Mouse (Mus musculus) neural tube, embryonic 12.5 days (tissue): ENCODE data around the gene Furin. TPM values are rescaled to one million over a fixed set of nuclear protein-coding genes. Genes with fewer than 3 reads are reported as not detected.

Experiments used
- ATAC-seq: fragments of 200-750 bp; cut with Nextera tagmentation; 2 replicates; pipeline ENCODE4 v1.8.0; 2017; ENCODE audit warnings: low read depth, mild to moderate bottlenecking, moderate TSS enrichment, moderate library complexity; ENCODE audit not compliant: low FRiP score
- H3K27ac ChIP-seq: fragments of 300-500 bp; sonication (generic); 2 replicates; pipeline ENCODE4 v1.5.1; 2016
- H3K27me3 ChIP-seq: fragments of 300-500 bp; sonication (generic); replicated peaks from 2 replicates; pipeline ENCODE4 v1.6.1; 2016; ENCODE audit warnings: mild to moderate bottlenecking
- H3K36me3 ChIP-seq: fragments of 300-500 bp; sonication (generic); 2 replicates; pipeline ENCODE4 v1.6.1; 2016; ENCODE audit warnings: mild to moderate bottlenecking
- H3K4me1 ChIP-seq: fragments of 300-500 bp; sonication (generic); 2 replicates; pipeline ENCODE4 v1.6.1; 2016
- H3K4me2 ChIP-seq: fragments of 300-500 bp; sonication (generic); replicated peaks from 2 replicates; pipeline ENCODE4 v1.6.1; 2016; ENCODE audit warnings: mild to moderate bottlenecking
- H3K4me3 ChIP-seq: fragments of 300-500 bp; sonication (generic); 2 replicates; pipeline ENCODE4 v1.5.1; 2016
- H3K9ac ChIP-seq: fragments of 300-500 bp; sonication (generic); 2 replicates; pipeline ENCODE4 v1.6.1; 2016; ENCODE audit warnings: mild to moderate bottlenecking
- H3K9me3 ChIP-seq: fragments of 300-500 bp; sonication (generic); 2 replicates; pipeline ENCODE4 v1.6.1; 2016; ENCODE audit warnings: mild to moderate bottlenecking
- WGBS: fragments of 180-500 bp; shearing (Covaris S2); methylation state at CpG from one replicate; pipeline ENCODE4 v1.1.7; 2016; 5-methylcytosine and 5-hydroxymethylcytosine counted together
- polyA plus RNA-seq: library from polyadenylated mRNA; unstranded; fragments of >200 nt; fragmentation: Nextera tagmentation; extraction: Ambion mirVana; gene quantifications from 2 replicates; pipeline ENCODE4 v1.2.1, GENCODE M21; 2016

Furin gene
- polyA plus RNA-seq, 1 experiment from 2014 or later: 6.3 TPM

DNA sequence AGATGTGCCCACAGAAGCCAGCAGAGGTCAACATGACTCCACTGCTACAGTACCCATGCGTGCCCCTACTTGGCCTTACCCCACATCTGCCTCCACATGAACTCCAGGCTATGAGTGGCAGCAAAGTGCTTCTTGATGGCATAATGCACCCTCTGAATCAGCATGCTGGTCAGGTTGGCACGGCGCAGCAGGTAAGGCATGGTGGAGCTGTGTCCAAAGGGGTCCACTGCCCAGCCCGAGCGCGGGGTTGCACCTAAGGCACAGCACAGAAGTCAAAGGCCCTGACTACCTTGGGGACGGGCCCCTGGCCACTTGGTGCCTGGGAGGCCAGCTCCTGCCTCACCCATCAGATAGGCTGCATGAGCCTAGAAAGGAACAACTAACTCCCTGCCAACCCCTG, 38.0 kb downstream of the Furin start:
- Histone ChIP-seq H3K4me1 (peaks cover 14% of the 10 kb centered on the region), H3K9me3 (no peaks in the 10 kb centered on the region), H3K27ac (no peak overlapping the region), H3K4me2 (no peak overlapping the region), H3K36me3 (peaks cover 58% of the 10 kb centered on the region), H3K9ac (no peak overlapping the region), H3K4me3 (no peak overlapping the region), H3K27me3 (no peaks in the 10 kb centered on the region)
- 98% methylated on average over 7 of the region's 7 CpGs for WGBS
- ATAC-seq: no peak

DNA sequence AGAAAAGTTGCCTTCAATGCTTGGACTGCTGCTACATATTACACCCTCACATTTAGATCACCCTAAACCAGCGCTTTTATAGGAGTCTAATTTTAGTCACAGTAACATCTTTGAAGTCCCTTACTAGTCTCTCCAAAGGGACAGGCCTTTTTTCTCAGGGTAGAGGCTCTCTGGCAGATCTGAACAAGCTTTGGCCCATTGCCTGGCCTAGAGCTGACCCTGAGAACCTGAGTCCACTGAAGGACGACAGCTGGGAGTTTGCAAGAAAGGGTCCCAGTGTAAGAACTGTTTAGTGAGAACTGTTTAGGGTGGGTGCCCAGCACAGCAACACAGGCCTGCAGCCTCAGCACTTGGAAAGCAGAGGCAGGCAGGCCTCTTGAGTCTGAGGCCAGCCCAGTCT, 39.5 kb downstream of the Furin start:
- Histone ChIP-seq H3K4me2 (no peak overlapping the region), H3K9me3 (no peaks in the 10 kb centered on the region), H3K4me3 (no peak overlapping the region), H3K36me3 (peaks cover 72% of the 10 kb centered on the region), H3K4me1 (peaks cover 14% of the 10 kb centered on the region), H3K27me3 (no peaks in the 10 kb centered on the region), H3K9ac (no peak overlapping the region), H3K27ac (no peak overlapping the region)
- 88% methylated on average over 2 of the region's 2 CpGs for WGBS
- ATAC-seq: no peak

DNA sequence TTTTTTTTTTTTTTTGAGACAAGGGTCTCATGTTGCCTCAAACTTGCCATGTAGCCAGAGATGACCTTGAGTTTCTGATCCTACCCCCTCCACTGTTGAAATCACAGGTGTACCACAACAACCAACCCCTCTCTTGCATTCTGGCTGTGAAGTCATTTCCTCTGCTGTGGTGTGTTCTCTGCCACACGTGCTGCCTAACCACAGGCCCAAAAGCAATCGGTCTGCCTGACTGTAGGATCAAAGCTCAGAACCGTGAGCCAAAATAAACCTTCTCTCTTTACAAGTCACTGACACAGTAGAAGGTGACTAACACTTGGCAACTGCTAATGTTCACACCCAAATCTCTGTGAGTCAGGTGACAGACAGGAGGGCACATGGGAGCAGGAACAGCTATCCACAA, 44.8 kb downstream of the Furin start:
- 81% methylated on average over 3 of the region's 3 CpGs for WGBS
- no peak overlapping the region for H3K9ac ChIP-seq
- no peaks in the 10 kb centered on the region for H3K27me3 ChIP-seq
- no peak for ATAC-seq
- H3K4me1 ChIP-seq: peaks cover 16% of the 10 kb centered on the region
- H3K4me3 ChIP-seq: no peak overlapping the region
- no peak overlapping the region for H3K27ac ChIP-seq
- H3K4me2 ChIP-seq: no peak overlapping the region
- no peaks in the 10 kb centered on the region for H3K9me3 ChIP-seq
- peaks cover 91% of the 10 kb centered on the region for H3K36me3 ChIP-seq

DNA sequence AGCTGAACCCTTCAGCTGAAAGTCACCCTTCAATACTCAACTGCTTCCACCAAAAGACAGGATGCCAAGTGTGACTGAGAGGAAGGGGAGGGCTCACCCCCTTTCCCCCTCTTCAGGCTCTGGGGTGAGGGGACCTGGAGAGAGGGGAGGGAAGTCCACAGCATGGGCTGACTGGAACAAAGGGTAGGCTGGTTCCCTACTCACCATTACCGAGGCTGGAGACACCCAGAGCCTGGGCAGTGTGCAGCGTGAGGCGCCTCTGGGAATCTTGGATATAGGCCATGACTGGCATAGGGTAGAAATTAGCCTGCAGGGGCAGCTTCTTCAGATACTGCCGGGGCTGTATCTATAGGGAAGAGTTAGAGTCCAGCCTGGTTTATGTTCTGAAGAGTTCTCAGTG, 47.2 kb downstream of the Furin start:
- no peak overlapping the region for H3K4me3 ChIP-seq
- peaks cover 88% of the 10 kb centered on the region for H3K36me3 ChIP-seq
- no peaks in the 10 kb centered on the region for H3K27me3 ChIP-seq
- H3K4me2 ChIP-seq: no peak overlapping the region
- WGBS: 61% methylated on average over 4 of the region's 4 CpGs
- H3K27ac ChIP-seq: no peak overlapping the region
- peaks cover 16% of the 10 kb centered on the region for H3K4me1 ChIP-seq
- H3K9me3 ChIP-seq: no peaks in the 10 kb centered on the region
- H3K9ac ChIP-seq: no peak overlapping the region
- no peak for ATAC-seq

DNA sequence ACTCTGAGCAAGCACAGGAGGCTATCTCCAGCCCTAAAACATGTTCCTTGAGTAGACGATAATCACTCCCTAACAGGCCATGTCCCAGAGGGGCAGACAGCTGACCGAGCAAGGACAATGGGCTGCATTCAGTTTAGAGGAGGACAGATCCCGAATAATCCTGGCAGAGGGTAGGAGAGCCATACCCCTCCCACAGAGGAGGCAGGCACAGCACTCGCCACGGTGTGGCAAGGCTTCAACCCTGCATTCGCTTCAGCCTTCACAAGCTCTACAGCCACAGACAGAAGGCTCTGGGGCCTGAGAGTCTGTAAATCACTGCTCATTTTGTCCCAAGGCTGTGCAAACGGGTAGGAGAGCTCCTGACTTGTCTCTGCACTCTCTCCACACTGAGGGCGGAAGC, 48.1 kb downstream of the Furin start:
- 27% methylated on average over 8 of the region's 8 CpGs for WGBS
- Histone ChIP-seq H3K9ac (0 out of 2 replicates have a peak overlapping the region, but pooled peaks have one; percentile 8), H3K4me1 (peaks cover 16% of the 10 kb centered on the region), H3K36me3 (peaks cover 88% of the 10 kb centered on the region), H3K27ac (no peak overlapping the region), H3K4me2 (peak overlapping the region; percentile 9; the same call in 1 of the 2 replicates), H3K4me3 (no peak overlapping the region), H3K9me3 (no peaks in the 10 kb centered on the region), H3K27me3 (no peaks in the 10 kb centered on the region)
- ATAC-seq: peak; percentile 63; the same call in 1 of the 2 replicates

DNA sequence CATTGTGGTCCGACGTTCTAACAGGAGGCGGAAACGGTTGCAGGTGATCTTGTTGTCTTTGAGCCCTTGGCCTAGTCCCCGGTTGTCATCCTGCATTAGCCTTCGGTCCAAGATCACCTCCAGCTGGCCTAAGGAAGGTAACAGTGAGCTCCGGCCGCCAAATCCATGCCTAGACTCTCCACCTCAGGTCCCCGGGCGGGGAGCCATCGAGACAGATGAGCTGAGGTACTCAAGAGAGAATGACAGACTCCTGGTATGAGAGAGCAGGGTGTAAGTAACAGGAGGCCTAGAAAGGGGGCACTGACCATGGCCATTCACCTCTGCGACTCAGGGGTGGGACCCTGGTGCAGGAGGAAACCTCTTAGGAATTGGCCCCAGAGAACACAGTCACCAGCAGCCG, 48.9 kb downstream of the Furin start:
- ATAC-seq: no peak
- Histone ChIP-seq H3K36me3 (peaks cover 85% of the 10 kb centered on the region), H3K9ac (no peak overlapping the region), H3K27me3 (no peaks in the 10 kb centered on the region), H3K4me1 (peaks cover 16% of the 10 kb centered on the region), H3K4me3 (no peak overlapping the region), H3K4me2 (no peak overlapping the region), H3K9me3 (no peaks in the 10 kb centered on the region), H3K27ac (no peak overlapping the region)
- WGBS: 90% methylated on average over 13 of the region's 13 CpGs

DNA sequence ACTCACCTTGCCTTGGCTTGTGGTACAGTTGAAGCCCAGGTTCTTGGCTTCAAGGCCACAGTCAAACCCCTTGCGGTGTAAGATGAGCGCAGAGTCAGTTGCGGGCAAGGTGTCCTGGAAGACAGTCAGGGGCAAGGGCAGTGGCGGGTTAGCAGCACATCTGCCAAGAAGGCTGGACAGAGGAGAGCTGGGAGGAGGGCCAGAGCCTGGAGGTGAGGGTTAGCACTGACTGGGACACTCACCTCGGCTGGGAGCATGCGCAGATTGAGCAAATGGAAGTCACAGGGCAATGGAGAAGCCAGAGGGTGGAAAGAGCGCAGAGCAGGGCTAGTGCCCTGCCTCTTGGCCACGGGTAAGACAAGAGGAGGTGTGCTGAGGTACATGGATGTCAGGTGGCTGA, 52.3 kb downstream of the Furin start:
- Histone ChIP-seq H3K4me2 (no peak overlapping the region), H3K36me3 (peaks cover 67% of the 10 kb centered on the region), H3K27ac (no peak overlapping the region), H3K9me3 (no peaks in the 10 kb centered on the region), H3K27me3 (no peaks in the 10 kb centered on the region), H3K9ac (no peak overlapping the region), H3K4me1 (peaks cover 18% of the 10 kb centered on the region), H3K4me3 (no peak overlapping the region)
- no peak for ATAC-seq
- WGBS: 93% methylated on average over 8 of the region's 8 CpGs

DNA sequence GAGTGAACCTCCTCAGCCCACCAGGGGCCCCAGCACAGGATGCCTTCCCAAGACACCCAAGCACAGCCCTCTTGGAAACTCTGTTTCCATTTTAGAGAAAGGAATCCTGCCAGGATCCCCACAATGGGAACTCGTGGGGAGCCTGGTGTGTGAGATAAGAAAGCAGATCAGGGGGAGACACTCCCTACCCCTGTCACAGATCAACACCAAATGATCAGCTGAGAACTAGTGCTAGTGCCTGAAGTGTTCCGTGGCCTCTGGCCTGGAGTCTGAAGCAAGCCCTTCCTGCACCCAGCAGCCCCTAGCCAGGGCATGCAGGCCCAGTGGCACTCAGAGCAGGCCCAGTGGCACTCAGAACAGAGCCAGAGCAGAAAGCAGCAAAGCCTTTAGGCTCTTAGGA, 54.4 kb downstream of the Furin start:
- Histone ChIP-seq H3K4me3 (no peak overlapping the region), H3K9ac (no peak overlapping the region), H3K36me3 (peaks cover 50% of the 10 kb centered on the region), H3K27ac (no peak overlapping the region), H3K4me2 (no peak overlapping the region), H3K27me3 (no peaks in the 10 kb centered on the region), H3K9me3 (no peaks in the 10 kb centered on the region), H3K4me1 (peaks cover 13% of the 10 kb centered on the region)
- 85% methylated on average over 2 of the region's 2 CpGs for WGBS
- no peak for ATAC-seq

DNA sequence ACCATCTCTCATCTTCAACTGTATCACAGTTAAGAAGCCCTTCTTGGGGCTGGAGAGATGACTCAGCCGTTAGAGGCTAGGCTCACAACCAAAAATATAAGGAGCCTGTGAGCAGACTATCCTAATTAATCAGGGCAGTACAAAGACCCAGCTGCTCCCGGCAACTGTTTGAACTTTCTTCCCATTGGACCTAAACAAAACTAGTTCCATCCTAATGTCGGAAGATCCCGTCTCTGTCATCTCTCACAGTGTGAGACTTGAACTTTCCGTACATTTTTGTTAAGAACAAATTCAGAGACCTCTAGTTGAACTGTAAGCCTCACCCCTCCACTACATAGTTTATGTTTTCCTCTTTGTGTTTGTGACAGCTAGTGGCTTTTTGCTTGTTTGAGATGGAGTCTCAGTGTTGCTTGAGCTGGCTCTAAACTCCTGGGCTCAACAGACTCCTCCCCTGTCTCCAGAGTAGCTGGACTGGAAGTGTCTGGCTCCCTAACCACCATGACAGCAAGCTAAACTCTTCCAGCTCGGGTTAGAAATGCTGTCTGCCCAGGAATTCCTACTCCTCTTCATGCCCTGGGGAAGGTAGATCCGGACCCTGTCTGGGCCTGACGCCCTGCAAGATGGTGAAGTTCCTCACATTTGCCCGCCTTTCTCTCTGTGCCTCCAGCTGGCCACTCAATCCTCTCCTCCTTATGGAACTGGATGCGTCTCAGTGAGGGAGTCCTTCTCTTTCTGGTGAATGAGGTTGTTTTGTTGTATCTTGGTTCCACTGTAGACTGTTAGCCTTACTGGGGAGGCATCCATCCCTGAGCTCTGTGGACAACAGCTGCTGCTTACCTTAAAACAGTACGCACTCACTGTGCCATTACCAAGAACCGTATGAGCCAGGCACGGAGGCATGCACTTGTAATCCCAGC, 57.3 kb downstream of the Furin start:
- H3K36me3 ChIP-seq: peaks cover 35% of the 10 kb centered on the region
- peak overlapping the region; percentile 1; the same call in 1 of the 2 replicates for H3K27ac ChIP-seq
- no peak for ATAC-seq
- H3K4me2 ChIP-seq: 0 out of 2 replicates have a peak overlapping the region, but pooled peaks have one; percentile 1
- H3K27me3 ChIP-seq: no peaks in the 10 kb centered on the region
- H3K9ac ChIP-seq: no peak overlapping the region
- 64% methylated on average over 13 of the region's 13 CpGs for WGBS
- H3K9me3 ChIP-seq: no peaks in the 10 kb centered on the region
- H3K4me1 ChIP-seq: peaks cover 20% of the 10 kb centered on the region
- no peak overlapping the region for H3K4me3 ChIP-seq

DNA sequence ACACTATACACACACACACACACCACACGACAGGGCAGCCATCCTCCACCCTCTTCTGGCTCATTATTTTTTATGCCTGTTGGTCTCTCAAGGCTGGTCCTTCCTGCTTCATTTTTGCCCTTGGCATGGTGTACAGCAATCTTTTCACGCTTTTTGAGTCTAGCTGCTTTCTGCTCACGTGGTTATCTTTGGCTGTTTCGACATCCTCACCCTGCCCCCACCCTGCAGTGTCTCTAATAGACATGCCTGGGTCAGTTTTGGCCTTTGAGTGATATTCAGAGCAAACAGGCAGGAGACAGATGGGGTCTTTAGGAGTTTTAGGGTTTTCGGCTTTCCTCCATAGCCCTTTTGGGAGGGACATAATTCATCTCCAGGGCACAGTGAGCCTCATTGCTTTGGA, 58.4 kb downstream of the Furin start:
- Histone ChIP-seq H3K4me2 (no peak overlapping the region), H3K9ac (no peak overlapping the region), H3K27ac (no peak overlapping the region), H3K4me3 (no peak overlapping the region), H3K9me3 (no peaks in the 10 kb centered on the region), H3K27me3 (no peaks in the 10 kb centered on the region), H3K36me3 (peaks cover 26% of the 10 kb centered on the region), H3K4me1 (peaks cover 28% of the 10 kb centered on the region)
- 89% methylated on average over 5 of the region's 5 CpGs for WGBS
- no peak for ATAC-seq

DNA sequence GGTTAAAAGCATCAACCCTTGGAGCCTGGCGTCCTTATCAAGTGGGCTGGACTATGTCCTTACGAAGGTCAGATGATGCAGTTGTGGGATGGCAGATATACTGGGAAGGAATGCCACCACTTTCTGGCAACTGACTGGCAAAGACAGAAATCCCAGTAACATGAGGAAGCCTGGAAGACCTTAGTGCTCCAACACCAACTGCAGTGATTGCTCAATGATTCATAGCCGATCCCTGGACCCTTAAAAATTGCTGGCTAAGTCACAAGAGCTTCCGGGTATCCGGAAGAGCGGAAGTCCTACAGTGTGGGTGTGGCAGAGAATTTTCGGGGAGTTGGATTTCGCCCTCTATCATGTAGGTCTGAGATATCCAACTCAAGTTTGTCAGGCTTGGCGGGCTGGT, 59.1 kb downstream of the Furin start:
- no peak for ATAC-seq
- H3K27ac ChIP-seq: no peak overlapping the region
- no peaks in the 10 kb centered on the region for H3K9me3 ChIP-seq
- no peak overlapping the region for H3K4me3 ChIP-seq
- H3K36me3 ChIP-seq: peaks cover 21% of the 10 kb centered on the region
- H3K4me2 ChIP-seq: no peak overlapping the region
- 97% methylated on average over 9 of the region's 9 CpGs for WGBS
- no peak overlapping the region for H3K9ac ChIP-seq
- peaks cover 33% of the 10 kb centered on the region for H3K4me1 ChIP-seq
- H3K27me3 ChIP-seq: no peaks in the 10 kb centered on the region

DNA sequence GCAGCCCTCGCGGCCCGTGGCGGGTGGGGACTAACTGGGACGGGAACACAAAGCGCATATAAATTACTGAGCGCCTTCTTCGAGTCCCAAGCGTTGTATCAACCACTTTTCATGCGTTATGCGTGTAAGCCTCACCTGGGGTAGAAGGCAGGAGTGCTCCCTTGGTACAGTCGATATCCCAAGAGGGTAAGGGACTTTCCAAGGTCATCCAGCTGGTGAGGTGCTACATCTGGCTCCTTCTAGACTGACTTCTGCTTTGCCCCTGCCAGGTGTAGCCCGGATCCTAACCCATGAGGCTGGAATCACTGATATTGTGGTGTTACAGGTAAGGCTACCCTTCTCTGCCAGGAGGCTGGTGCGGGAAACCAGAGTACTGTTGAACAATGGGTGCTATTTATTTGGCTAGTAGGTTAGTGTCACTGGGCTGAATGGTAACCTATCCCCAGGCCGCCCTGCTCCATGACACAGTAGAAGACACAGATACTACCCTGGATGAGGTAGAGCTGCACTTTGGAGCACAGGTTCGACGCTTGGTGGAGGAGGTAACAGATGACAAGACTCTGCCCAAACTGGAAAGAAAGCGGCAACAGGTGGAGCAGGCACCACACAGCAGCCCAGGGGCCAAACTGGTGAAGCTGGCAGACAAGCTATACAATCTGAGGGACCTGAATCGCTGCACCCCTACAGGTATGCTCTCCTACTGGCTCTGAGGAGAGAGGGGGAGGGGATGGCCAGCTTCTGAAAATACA, 61.8 kb downstream of the Furin start:
- 28% methylated on average over 19 of the region's 19 CpGs for WGBS
- Histone ChIP-seq H3K4me1 (peaks cover 51% of the 10 kb centered on the region), H3K4me3 (peak overlapping the region; percentile 50), H3K9ac (peak overlapping the region; percentile 68), H3K4me2 (peak overlapping the region; percentile 78), H3K36me3 (peaks cover 8% of the 10 kb centered on the region), H3K27ac (peak overlapping the region; percentile 38; the same call in 1 of the 2 replicates), H3K27me3 (no peaks in the 10 kb centered on the region), H3K9me3 (no peaks in the 10 kb centered on the region)
- 0 out of 2 replicates have a peak, but pooled peaks have one; percentile 4 for ATAC-seq
